Mouse (Mus musculus): ENCODE results near the gene Morc1. TPM values are rescaled to one million over a fixed set of nuclear protein-coding genes. Genes with fewer than 3 reads are reported as not detected.

The Morc1 gene
- polyA plus RNA-seq (2014; fragmentation: Illumina TruSeq; extraction: RNeasy Lipid Tissue Mini Kit (QIAGEN cat#74804); ENCODE audit: insufficient read depth, low read depth, low replicate concordance), result 0.10 TPM

DNA sequence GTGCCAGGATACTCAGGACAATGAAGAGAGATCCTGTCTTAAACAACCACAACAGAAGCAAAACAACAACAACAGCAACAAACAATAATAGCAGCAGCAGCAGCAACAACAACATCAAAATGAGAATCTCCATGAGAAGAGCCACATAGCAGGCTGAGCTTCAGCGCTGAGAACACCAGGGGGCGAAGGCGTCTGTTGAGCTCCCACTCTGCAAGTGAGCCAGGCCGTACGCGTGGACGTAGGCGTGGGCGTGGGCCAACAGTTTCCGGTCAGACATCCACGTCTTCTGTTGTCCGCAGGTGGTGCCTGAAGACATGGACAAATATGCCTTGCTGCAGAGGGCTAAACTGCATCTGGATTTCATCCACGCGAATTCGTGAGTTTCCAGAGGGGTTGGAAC, at the start of gene Morc1:
TSS of gene Morc1 (plus strand) at position 211 of the 400 bp plus-strand sequence.

GRCm38 (mm10) chr16:48412246-48412645, 18.8 kb upstream of the Morc1 start, which contains the start of gene Gm5485:
TSS of gene Gm5485 (minus strand) at chr16:48412416.

Other genes with a start within 250 kb of the Morc1 start
- gene Dppa4, start 147.5 kb upstream of the Morc1 start, polyA plus RNA-seq (2014; fragmentation: Illumina TruSeq; extraction: RNeasy Lipid Tissue Mini Kit (QIAGEN cat#74804); ENCODE audit: insufficient read depth, low read depth, low replicate concordance), result not detected
- gene Dppa2, start 127.3 kb upstream of the Morc1 start, polyA plus RNA-seq (2014; fragmentation: Illumina TruSeq; extraction: RNeasy Lipid Tissue Mini Kit (QIAGEN cat#74804); ENCODE audit: insufficient read depth, low read depth, low replicate concordance), result not detected
- gene Gm5485, start 18.8 kb upstream of the Morc1 start, polyA plus RNA-seq (2014; fragmentation: Illumina TruSeq; extraction: RNeasy Lipid Tissue Mini Kit (QIAGEN cat#74804); ENCODE audit: insufficient read depth, low read depth, low replicate concordance), result not detected